Mouse (Mus musculus): ENCODE data around the gene Pdzd2.

The Pdzd2 gene

DNA sequence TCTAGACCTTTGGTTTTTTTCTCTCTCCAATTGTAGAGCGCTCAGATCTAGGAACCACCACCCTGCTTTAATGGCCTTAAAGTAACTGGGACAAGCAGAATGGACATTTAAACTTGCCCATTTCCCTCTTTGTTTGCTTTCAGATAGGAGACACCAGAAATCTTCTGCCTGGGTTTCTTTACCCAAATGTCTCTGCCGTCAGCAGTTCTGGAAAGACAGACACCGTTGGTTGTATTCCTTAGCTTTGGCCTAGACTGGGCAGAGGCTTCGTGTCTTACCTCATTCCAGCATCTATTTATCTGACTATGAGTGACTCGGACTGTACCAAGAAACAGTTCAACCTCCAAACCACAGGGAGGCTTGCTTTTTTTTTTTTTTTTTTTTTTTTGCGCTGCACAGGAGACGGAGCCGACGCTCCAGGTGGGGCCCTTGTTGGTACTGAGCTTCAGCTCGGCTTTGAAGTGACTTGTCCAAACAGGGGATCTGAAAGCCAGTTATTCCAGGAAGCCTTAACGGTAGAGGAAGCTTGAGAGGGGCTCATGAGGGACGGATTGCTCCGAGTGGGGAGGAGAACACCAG, 363.1 kb downstream of the Pdzd2 start:
- in situ Hi-C loops (cut with MboI) = no loop called here

DNA sequence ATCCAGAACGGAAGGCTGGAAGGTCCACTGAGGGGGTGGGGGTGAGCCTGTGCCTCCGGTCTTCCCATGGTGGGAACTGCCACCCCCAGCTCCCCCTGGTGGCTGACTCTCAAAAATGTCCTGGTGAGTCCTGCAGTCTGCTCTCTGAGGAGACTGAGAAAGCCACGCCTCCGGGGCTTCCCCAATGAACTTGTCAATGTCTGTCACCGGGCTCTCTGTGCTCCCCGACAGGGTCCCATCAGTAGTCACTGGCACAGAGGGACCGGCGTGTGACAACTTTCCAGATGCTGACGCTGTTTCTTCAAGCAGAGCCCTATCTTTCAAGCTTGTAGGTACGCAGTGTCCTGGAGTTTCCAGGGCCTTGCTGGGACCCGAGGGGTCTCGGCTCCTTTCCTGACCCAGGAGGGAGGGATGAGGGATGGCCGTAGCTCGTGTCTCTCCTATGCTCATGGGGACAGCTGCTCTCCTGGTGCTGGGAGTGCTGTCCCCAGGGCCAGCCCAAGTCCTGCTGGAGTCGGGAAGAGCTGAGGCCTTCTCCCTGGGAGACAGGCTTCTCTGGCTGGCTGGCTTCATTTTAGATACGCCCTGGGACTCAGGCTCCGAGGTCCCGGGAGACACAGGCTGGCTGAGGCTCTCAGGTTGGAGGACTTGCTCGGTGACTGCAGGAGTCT, 363.9 kb downstream of the Pdzd2 start:
- in situ Hi-C loops (cut with MboI) = no loop called here

GRCm38 (mm10) chr15:12374916-12375315, 364.8 kb downstream of the Pdzd2 start:
- in situ Hi-C loops (cut with MboI) = no loop called here

GRCm38 (mm10) chr15:12373918-12374317, 365.8 kb downstream of the Pdzd2 start:
- in situ Hi-C loops (cut with MboI) = no loop called here

DNA sequence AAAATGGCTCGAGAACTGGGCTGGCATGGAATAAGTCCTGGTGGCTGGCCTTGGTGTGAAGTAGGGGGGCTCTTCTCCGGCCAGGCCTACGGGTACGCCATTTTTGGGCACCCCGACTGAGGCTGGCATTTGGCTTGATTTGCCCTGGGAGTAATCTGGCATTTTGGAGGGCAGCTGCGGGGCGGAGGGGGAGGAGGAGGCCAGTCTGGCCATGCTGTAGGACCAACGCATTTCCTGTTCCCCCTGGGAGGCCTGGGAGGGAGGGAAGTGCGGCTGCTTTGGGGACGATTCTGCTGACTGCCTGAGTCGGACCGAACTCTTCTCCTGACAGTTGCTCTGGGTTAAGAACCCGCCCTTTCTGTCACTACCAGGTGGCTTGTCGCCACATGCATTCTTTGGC, 366.2 kb downstream of the Pdzd2 start:
- in situ Hi-C loops (cut with MboI) = no loop called here

DNA sequence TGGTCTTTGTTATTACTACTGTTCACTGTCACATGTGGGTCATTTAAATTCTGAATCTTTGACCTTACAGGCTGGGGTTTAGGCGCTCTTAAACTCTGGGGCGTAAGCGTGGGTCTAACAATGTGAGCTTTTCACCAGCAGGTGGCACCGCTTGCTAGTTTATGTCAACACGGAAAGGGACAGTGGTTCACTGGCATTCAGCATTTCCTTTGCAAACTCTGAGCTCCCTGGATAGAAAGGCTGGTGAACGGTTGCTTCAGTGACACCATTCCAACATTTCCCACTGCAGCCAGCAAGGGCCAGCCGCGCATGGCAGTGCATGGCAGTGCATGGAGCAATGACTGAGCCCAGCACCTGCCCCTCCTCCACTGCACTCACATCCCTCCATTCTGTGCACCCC, 368.5 kb downstream of the Pdzd2 start:
- in situ Hi-C loops (cut with MboI) = no loop called here

GRCm38 (mm10) chr15:12370096-12370495, 369.6 kb downstream of the Pdzd2 start:
- in situ Hi-C loops (cut with MboI) = no loop called here

- in situ Hi-C loops (cut with MboI) = loop anchor here (10.0 kb wide), 1 partner anchor 426 kb away; no protein-coding TSS in a partner anchor
These were observed 370.9 kb downstream of the Pdzd2 start for GRCm38 (mm10) chr15:12368850-12369249.

DNA sequence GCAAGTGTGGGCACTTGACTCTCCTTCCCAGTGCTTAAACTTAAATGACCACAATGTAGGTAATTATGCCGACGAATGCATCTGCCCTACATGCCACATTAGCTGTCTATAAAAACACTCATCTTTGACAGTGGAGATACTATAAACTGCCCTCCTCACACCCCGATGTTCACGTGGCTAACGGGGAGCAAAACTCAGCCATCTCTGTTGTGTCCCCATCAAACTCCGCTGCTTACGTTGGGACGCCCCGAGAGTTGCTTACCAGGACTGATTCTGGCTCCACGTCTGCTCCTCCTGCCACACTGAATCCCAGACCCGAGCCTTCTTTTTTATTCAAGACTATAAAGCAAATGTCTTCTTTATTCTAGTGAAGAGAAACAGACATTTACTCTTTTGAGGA, 371.4 kb downstream of the Pdzd2 start:
- in situ Hi-C loops (cut with MboI) = loop anchor here (10.0 kb wide), 1 partner anchor 426 kb away; no protein-coding TSS in a partner anchor

- in situ Hi-C loops (cut with MboI) = loop anchor here (10.0 kb wide), 1 partner anchor 427 kb away; no protein-coding TSS in a partner anchor
These were observed 372.2 kb downstream of the Pdzd2 start for GRCm38 (mm10) chr15:12367306-12368080.

- in situ Hi-C loops (cut with MboI) = loop anchor here (10.0 kb wide), 1 partner anchor 428 kb away; no protein-coding TSS in a partner anchor
These were observed 373.0 kb downstream of the Pdzd2 start for GRCm38 (mm10) chr15:12366580-12367305.

- in situ Hi-C loops (cut with MboI) = loop anchor here (10.0 kb wide), 1 partner anchor 429 kb away; no protein-coding TSS in a partner anchor
These were observed 373.7 kb downstream of the Pdzd2 start for GRCm38 (mm10) chr15:12366072-12366469.

DNA sequence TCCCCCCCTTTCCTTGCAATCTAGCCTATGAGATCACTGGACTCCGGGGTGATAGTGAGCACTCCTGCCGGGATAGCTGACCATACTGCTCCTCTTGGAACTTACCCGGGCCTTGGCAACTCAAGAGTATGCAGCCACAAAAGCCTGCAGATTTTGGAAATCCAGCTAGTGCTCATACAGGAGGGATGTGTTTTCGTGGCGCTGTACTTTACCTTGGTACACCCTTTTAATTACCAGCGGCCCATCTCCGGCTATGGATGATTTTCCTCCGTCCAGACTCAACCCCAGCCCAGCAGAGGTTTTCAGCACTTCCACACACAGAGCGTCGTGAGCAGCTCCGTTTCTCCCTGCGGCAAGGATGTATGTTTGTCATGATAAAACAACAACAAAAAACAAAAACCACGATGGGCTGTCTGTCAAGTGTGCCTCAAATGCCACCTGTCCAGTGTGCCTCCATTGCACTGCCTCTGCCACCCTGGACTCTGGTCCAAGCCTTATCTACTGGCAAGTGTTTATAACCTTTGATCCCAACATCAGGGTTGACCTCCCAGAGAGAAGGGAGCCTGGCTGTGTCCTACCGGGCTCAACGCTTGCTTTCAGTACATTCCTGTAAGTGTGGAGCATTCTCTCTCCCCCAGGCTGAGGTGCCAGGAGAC, 374.2 kb downstream of the Pdzd2 start:
- in situ Hi-C loops (cut with MboI) = loop anchor here (10.0 kb wide), 1 partner anchor 429 kb away; no protein-coding TSS in a partner anchor

GRCm38 (mm10) chr15:12364096-12364495, 375.6 kb downstream of the Pdzd2 start:
- in situ Hi-C loops (cut with MboI) = loop anchor here (10.0 kb wide), 1 partner anchor 431 kb away; no protein-coding TSS in a partner anchor

DNA sequence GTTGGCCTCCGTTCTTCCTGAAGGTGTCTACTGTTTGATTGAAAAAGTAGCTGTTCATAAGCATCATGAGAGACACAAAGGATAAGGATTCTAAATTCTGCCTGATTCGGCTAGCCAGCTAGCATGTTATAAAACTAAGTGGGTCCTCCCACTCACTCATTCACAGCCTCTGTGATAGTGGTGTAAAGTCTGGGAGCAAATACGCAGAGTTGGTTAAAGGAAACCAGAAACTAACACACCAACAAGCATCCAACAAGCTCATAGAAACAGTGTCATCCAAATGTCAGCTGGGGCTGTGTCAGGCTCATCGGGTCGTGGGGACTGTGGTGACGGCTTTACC, 377.1 kb downstream of the Pdzd2 start:
- in situ Hi-C loops (cut with MboI) = loop anchor here (10.0 kb wide), 1 partner anchor 432 kb away; no protein-coding TSS in a partner anchor

- in situ Hi-C loops (cut with MboI) = loop anchor here (10.0 kb wide), 1 partner anchor 433 kb away; no protein-coding TSS in a partner anchor
These were observed 377.6 kb downstream of the Pdzd2 start for GRCm38 (mm10) chr15:12362001-12362700.

DNA sequence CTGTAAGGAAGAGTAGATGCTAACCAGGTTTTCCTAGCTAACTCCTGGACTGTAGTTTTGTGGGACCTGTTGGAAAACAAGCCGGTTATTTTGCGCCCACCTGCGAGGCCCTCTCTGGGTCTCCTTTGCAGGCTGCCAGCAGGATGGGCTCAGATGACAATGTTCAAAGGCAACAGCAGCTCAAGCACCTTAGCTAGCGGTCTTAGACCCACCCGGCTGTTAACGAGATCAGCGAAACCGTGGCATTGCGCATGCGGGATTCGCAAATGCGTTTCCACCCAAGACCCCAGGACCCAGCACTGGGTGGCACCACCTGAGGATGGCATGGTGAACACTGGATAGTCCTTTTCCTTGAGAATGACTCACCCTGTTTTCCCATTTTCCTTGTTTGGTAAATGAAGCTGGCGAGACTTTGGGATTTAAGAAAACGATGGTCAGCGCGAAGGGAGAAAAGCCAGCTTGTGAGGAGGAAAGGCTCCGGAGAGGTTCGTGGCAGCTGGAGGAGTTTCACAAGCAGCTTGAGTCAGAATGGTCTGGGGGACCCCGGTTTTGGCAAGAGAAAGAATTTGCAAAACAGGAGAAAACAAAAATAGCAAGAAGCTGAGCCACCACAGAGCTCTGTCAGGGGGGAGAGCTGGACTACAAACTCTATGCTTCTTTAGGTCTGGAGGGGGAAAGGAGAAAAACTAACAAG, 379.1 kb downstream of the Pdzd2 start:
- in situ Hi-C loops (cut with MboI) = loop anchor here (10.0 kb wide), 1 partner anchor 434 kb away; no protein-coding TSS in a partner anchor

GRCm38 (mm10) chr15:12358384-12358783, 381.3 kb downstream of the Pdzd2 start:
- in situ Hi-C loops (cut with MboI) = no loop called here

- in situ Hi-C loops (cut with MboI) = no loop called here
These were observed 382.3 kb downstream of the Pdzd2 start for GRCm38 (mm10) chr15:12357459-12357858.

GRCm38 (mm10) chr15:12355907-12356306, 383.8 kb downstream of the Pdzd2 start:
- in situ Hi-C loops (cut with MboI) = no loop called here

Measured in mature B cell (primary cell).